Mouse (Mus musculus): ENCODE results near the gene Efcab6. TPM values are rescaled to one million over a fixed set of nuclear protein-coding genes. Genes with fewer than 3 reads are reported as not detected.

Gene Efcab6
- total RNA-seq, 1 experiment from 2014 or later = not detected

DNA sequence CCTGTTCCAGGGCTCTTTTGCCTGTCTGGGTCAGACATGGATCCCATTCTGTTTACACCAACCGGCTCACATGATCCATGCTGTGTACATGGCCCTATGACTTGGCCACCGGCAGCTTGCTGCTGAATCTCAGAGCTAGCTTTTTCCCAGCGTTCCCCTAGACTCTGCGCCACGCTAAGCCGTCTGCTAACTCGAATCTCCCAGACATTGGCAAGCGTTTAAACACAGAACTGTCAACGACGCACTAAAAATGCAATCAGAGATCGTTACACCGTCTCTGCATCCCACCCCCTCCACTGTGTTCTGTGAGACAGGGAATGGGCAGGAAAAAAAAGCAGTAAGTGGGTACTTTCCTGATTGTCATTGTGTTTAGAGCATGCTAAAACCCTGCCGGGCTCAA, 236.0 kb downstream of the Efcab6 start:
- no peak for ATAC-seq (replicated peaks; ENCODE audit: low read depth, poor library complexity, severe bottlenecking)

- ATAC-seq (replicated peaks; ENCODE audit: low read depth, poor library complexity, severe bottlenecking) = no peak
These were observed 237.2 kb downstream of the Efcab6 start for GRCm38 (mm10) chr15:83828011-83828410.

Other genes starting within 250 kb of the Efcab6 start
- gene Sult4a1, start 40.4 kb upstream of the Efcab6 start, total RNA-seq (2017) = not detected in 2 replicates
- not detected in 2 replicates for gene Pnpla5, start 57.8 kb upstream of the Efcab6 start, total RNA-seq (2017)
- gene Pnpla3, start 102.5 kb upstream of the Efcab6 start, total RNA-seq (2017) = not detected in 2 replicates
- 40.7 and 42.3 TPM in 2 replicates for gene Samm50, start 126.9 kb upstream of the Efcab6 start, total RNA-seq (2017)
- gene Parvb, start 166.7 kb upstream of the Efcab6 start, total RNA-seq (2017) = 1.3 and 4.2 TPM in 2 replicates

All from common myeloid progenitor, adult 5-6 weeks (primary cell).